9 mouse cellular contexts compared by ENCODE assay signal in the genomic region with DNA sequence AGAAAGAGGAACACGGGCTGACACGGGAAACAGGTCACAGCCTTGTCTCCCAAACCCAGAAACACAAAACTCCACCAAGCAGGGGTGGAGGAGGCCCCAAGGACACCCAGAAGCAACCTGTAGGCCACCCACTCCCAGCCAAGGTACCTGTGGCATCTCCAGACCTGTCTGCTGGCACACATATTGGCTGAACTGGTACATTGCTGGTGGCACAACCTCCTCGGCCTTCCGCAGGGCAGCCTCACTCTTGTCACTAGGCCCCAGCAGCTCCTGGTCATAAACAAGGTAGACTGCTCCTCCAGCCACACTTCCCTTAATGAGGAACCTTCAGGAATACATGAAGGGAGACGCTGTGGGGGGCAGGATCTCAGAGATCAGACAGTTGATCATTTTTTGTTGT. TPM values are rescaled to one million over a fixed set of nuclear protein-coding genes. Genes with fewer than 3 reads are reported as not detected.
A peak's percentile ranks its signal among the peaks of the same experiment; 100 is the strongest.
DNase-seq lines count a peak whose midpoint lies in the region; ATAC-seq and TF ChIP-seq lines count a peak whose summit lies in the region.
"Had no signal": no experiment of that assay in that cellular context is flagged by ENCODE, and none has a peak within 500 bp of the region (broad histone marks: within the 10 kb centered on the region; RNA-seq: fewer than 3 reads in every experiment).

No protein-coding gene starts in this region.

- H3K27ac ChIP-seq in heart, embryonic 10.5 days = peak overlapping the region; percentile 93
- H3K27ac ChIP-seq in forebrain, embryonic 15.5 days (replicated peaks) = 0 out of 2 replicates have a peak overlapping the region, but pooled peaks have one; percentile 79
- H3K27ac ChIP-seq in liver, embryonic 15.5 days (replicated peaks) = peak overlapping the region; percentile 85

- no peak for DNase-seq in heart, embryonic 10.5 days (ENCODE audit: low spot score)
- no peak for DNase-seq in heart, postnatal 4 days
- no peak for DNase-seq in gastrocnemius, postnatal 4 days (ENCODE audit: low spot score in 2 of 2)
- DNase-seq in right cerebral cortex, postnatal 10 days (ENCODE audit: low spot score in 2 of 2) = no peak
- no peak for DNase-seq in adrenal gland, postnatal 36 days

- WGBS in heart, embryonic 10.5 days = 46% methylated on average over 5 of the region's 5 CpGs
- WGBS in forebrain, embryonic 15.5 days = 58% methylated on average over 5 of the region's 5 CpGs
- WGBS in liver, embryonic 15.5 days (ENCODE audit: insufficient replicate concordance) = 26% methylated on average over 5 of the region's 5 CpGs

- no peak for TF ChIP-seq CTCF in E14TG2a.4 (conservative IDR thresholded peaks at IDR 0.05; ENCODE audit: low read length)

- H3K9ac ChIP-seq in forebrain, embryonic 15.5 days (replicated peaks) = peak overlapping the region; percentile 76; the same call in 1 of the 2 replicates
- H3K9ac ChIP-seq in liver, embryonic 15.5 days = peak overlapping the region; percentile 69

- H3K4me2 ChIP-seq in forebrain, embryonic 15.5 days (replicated peaks) = peak overlapping the region; percentile 72
- peak overlapping the region; percentile 74 for H3K4me2 ChIP-seq in liver, embryonic 15.5 days

- no peak for ATAC-seq in forebrain, embryonic 15.5 days (replicated peaks)
- no peak for ATAC-seq in liver, embryonic 15.5 days (ENCODE audit: insufficient read depth)

- peak overlapping the region; percentile 72 for H3K4me3 ChIP-seq in heart, embryonic 10.5 days
- peak overlapping the region; percentile 89 for H3K4me3 ChIP-seq in E14TG2a.4 (replicated peaks; ENCODE audit: low read length)
- H3K4me3 ChIP-seq in forebrain, embryonic 15.5 days = peak overlapping the region; percentile 65
- peak overlapping the region; percentile 66 for H3K4me3 ChIP-seq in liver, embryonic 15.5 days (replicated peaks)

- H3K4me1 ChIP-seq in heart, embryonic 10.5 days = peaks cover 29% of the 10 kb centered on the region
- peaks cover 77% of the 10 kb centered on the region for H3K4me1 ChIP-seq in E14TG2a.4 (replicated peaks; ENCODE audit: low read depth, low read length)
- peaks cover 22% of the 10 kb centered on the region for H3K4me1 ChIP-seq in forebrain, embryonic 15.5 days
- peaks cover 52% of the 10 kb centered on the region for H3K4me1 ChIP-seq in liver, embryonic 15.5 days (replicated peaks)

- peaks cover 42% of the 10 kb centered on the region for H3K36me3 ChIP-seq in heart, embryonic 10.5 days
- H3K36me3 ChIP-seq in E14TG2a.4 (ENCODE audit: insufficient read depth, low read length) = peaks cover 52% of the 10 kb centered on the region
- H3K36me3 ChIP-seq in forebrain, embryonic 15.5 days = peaks cover 43% of the 10 kb centered on the region
- H3K36me3 ChIP-seq in liver, embryonic 15.5 days (replicated peaks) = peaks cover 43% of the 10 kb centered on the region

- H3K9me3 ChIP-seq in heart, embryonic 10.5 days = no peaks in the 10 kb centered on the region
- no peaks in the 10 kb centered on the region for H3K9me3 ChIP-seq in E14TG2a.4 (ENCODE audit: low read length)
- H3K9me3 ChIP-seq in forebrain, embryonic 15.5 days = no peaks in the 10 kb centered on the region
- H3K9me3 ChIP-seq in liver, embryonic 15.5 days (replicated peaks) = no peaks in the 10 kb centered on the region

- no peaks in the 10 kb centered on the region for H3K27me3 ChIP-seq in heart, embryonic 10.5 days (ENCODE audit: insufficient read depth, poor library complexity, severe bottlenecking)
- H3K27me3 ChIP-seq in E14TG2a.4 (ENCODE audit: insufficient read depth, low read length) = no peaks in the 10 kb centered on the region
- H3K27me3 ChIP-seq in forebrain, embryonic 15.5 days = no peaks in the 10 kb centered on the region
- no peaks in the 10 kb centered on the region for H3K27me3 ChIP-seq in liver, embryonic 15.5 days

RNA-seq across cellular contexts. Expression of a gene that starts 0.9 kb away (rescaled TPM):
- 261 and 317 TPM in 2 replicates for polyA plus RNA-seq in heart, embryonic 10.5 days (2016; fragmentation: Nextera tagmentation; extraction: Ambion mirVana)
- 100 to 1,000 TPM; 295 to 325 TPM for total RNA-seq in heart, postnatal 4 days (2021)
- 194 and 210 TPM in 2 replicates for polyA plus RNA-seq in forebrain, embryonic 15.5 days (2015; fragmentation: Nextera tagmentation; extraction: Ambion mirVana)
- 125 and 143 TPM in 2 replicates for polyA plus RNA-seq in liver, embryonic 15.5 days (2015; fragmentation: Nextera tagmentation; extraction: Ambion mirVana)
- 100 to 1,000 TPM; 232 to 255 TPM for total RNA-seq in gastrocnemius, postnatal 4 days (2021)
- total RNA-seq in adrenal gland, postnatal 36 days (2021) = 100 to 1,000 TPM; 293 to 327 TPM

RNA-seq across cellular contexts. Expression of a gene that starts 4.5 kb away (rescaled TPM):
- 1,286 and 1,339 TPM in 2 replicates for polyA plus RNA-seq in heart, embryonic 10.5 days (2016; fragmentation: Nextera tagmentation; extraction: Ambion mirVana)
- total RNA-seq in heart, postnatal 4 days (2021) = 100 to 1,000 TPM; 921 to 984 TPM
- polyA plus RNA-seq in forebrain, embryonic 15.5 days (2015; fragmentation: Nextera tagmentation; extraction: Ambion mirVana) = 1,126 and 1,235 TPM in 2 replicates
- polyA plus RNA-seq in liver, embryonic 15.5 days (2015; fragmentation: Nextera tagmentation; extraction: Ambion mirVana) = 745 and 882 TPM in 2 replicates
- 1,000 to 10,000 TPM; 1,009 to 1,061 TPM for total RNA-seq in gastrocnemius, postnatal 4 days (2021)
- total RNA-seq in adrenal gland, postnatal 36 days (2021) = 100 to 1,000 TPM; 804 to 953 TPM

RNA-seq across cellular contexts. Expression of a gene that starts 18.0 kb away (rescaled TPM):
- 58.9 and 65.1 TPM in 2 replicates for polyA plus RNA-seq in heart, embryonic 10.5 days (2016; fragmentation: Nextera tagmentation; extraction: Ambion mirVana)
- 10 to 100 TPM; 89.0 to 90.5 TPM for total RNA-seq in heart, postnatal 4 days (2021)
- polyA plus RNA-seq in forebrain, embryonic 15.5 days (2015; fragmentation: Nextera tagmentation; extraction: Ambion mirVana) = 47.7 and 49.9 TPM in 2 replicates
- 36.9 and 44.5 TPM in 2 replicates for polyA plus RNA-seq in liver, embryonic 15.5 days (2015; fragmentation: Nextera tagmentation; extraction: Ambion mirVana)
- 10 to 100 TPM; 58.1 to 59.2 TPM for total RNA-seq in gastrocnemius, postnatal 4 days (2021)
- 100 to 1,000 TPM; 582 to 584 TPM for total RNA-seq in adrenal gland, postnatal 36 days (2021)

RNA-seq across cellular contexts. Expression of a gene that starts 19.2 kb away (rescaled TPM):
- polyA plus RNA-seq in heart, embryonic 10.5 days (2016; fragmentation: Nextera tagmentation; extraction: Ambion mirVana) = 0.30 and 0.38 TPM in 2 replicates
- total RNA-seq in heart, postnatal 4 days (2021) = under 1 TPM; 0.17 to 0.20 TPM
- polyA plus RNA-seq in forebrain, embryonic 15.5 days (2015; fragmentation: Nextera tagmentation; extraction: Ambion mirVana) = 0.98 and 1.1 TPM in 2 replicates
- 0.30 and 0.44 TPM in 2 replicates for polyA plus RNA-seq in liver, embryonic 15.5 days (2015; fragmentation: Nextera tagmentation; extraction: Ambion mirVana)
- total RNA-seq in gastrocnemius, postnatal 4 days (2021) = not detected
- total RNA-seq in adrenal gland, postnatal 36 days (2021) = 1 to 10 TPM; 1.5 to 2.4 TPM
- total RNA-seq: hematopoietic stem cell, adult 5-6 weeks had no signal

RNA-seq across cellular contexts. Expression of a gene that starts 24.1 kb away (rescaled TPM):
- 106 and 128 TPM in 2 replicates for polyA plus RNA-seq in heart, embryonic 10.5 days (2016; fragmentation: Nextera tagmentation; extraction: Ambion mirVana)
- total RNA-seq in heart, postnatal 4 days (2021) = 10 to 100 TPM; 89.2 to 92.5 TPM
- 125 and 132 TPM in 2 replicates for polyA plus RNA-seq in forebrain, embryonic 15.5 days (2015; fragmentation: Nextera tagmentation; extraction: Ambion mirVana)
- 36.3 and 40.4 TPM in 2 replicates for polyA plus RNA-seq in liver, embryonic 15.5 days (2015; fragmentation: Nextera tagmentation; extraction: Ambion mirVana)
- 100 to 1,000 TPM in 1 of 2 experiments, 10 to 100 TPM in 1; 96.9 to 117 TPM for total RNA-seq in gastrocnemius, postnatal 4 days (2021)
- total RNA-seq in adrenal gland, postnatal 36 days (2021) = 100 to 1,000 TPM; 103 to 122 TPM

Comparison
In these comparisons a context has a peak if more than half of its experiments do, and no peak if none do; other contexts are left out.
1. RNA of a gene that starts 18.0 kb away (total RNA-seq): 582 to 584 TPM in adrenal gland, postnatal 36 days; 89.0 to 90.5 TPM in heart, postnatal 4 days and 58.1 to 59.2 TPM in gastrocnemius, postnatal 4 days; every median in the first group is over 4 times any median in the second.
2. Peak in every context shown above with its lines, with median percentiles within 50 percentile points of each other: H3K27ac ChIP-seq and H3K4me3 ChIP-seq.